Mouse (Mus musculus) E14TG2a.4 (cell line): ENCODE measurements at regions not wholly inside any gene's neighbourhood (a gene's known extent, or its start where the extent isn't known, plus 50 kb on each side); places are given as distances from the start of the nearest gene placed in this dataset.

Source experiments
- CTCF ChIP-seq: conservative IDR thresholded peaks from 2 replicates; pipeline ENCODE4 v1.5.1; 2014; ENCODE audit warnings: low read length
- NANOG ChIP-seq: IDR thresholded peaks from 2 replicates; pipeline ENCODE4 v1.6.1; 2014; ENCODE audit warnings: borderline replicate concordance, low read length, mixed read lengths
- POU5F1 ChIP-seq: IDR thresholded peaks from 2 replicates; pipeline ENCODE4 v1.6.1; 2014; ENCODE audit warnings: low read length, borderline replicate concordance

- no peak for TF ChIP-seq CTCF
- TF ChIP-seq NANOG: no peak
- TF ChIP-seq POU5F1: no peak
Measured at GRCm38 (mm10) chr14:58969248-58969647, 173.4 kb downstream of the 1700129C05Rik start.
